Mouse (Mus musculus): Measurements from ENCODE around the gene Rps6ka3.
A peak's percentile ranks its signal among the peaks of the same experiment; 100 is the strongest.

Gene Rps6ka3

GRCm38 (mm10) chrX:159321342-159321741, 111.2 kb downstream of the Rps6ka3 start:
- peak in 1 of 2 experiments; percentile 37 for DNase-seq (ENCODE audit: low spot score in 2 of 2)

- no peak for DNase-seq (ENCODE audit: low spot score in 2 of 2)
Observed at GRCm38 (mm10) chrX:159364506-159364905, 154.4 kb downstream of the Rps6ka3 start.

GRCm38 (mm10) chrX:159371831-159372752, 162.0 kb downstream of the Rps6ka3 start, which contains the start of gene Eif1ax:
Eif1ax (plus strand) TSS chrX:159372178.
- peak; percentile 69 to 71 for DNase-seq (ENCODE audit: low spot score in 2 of 2)

GRCm38 (mm10) chrX:159372753-159373144, 162.6 kb downstream of the Rps6ka3 start:
- no peak for DNase-seq (ENCODE audit: low spot score in 2 of 2)

GRCm38 (mm10) chrX:159387105-159387504, 177.0 kb downstream of the Rps6ka3 start:
- no peak for DNase-seq (ENCODE audit: low spot score in 2 of 2)

GRCm38 (mm10) chrX:159388953-159389352, 178.8 kb downstream of the Rps6ka3 start:
- DNase-seq (ENCODE audit: low spot score in 2 of 2), result no peak

- no peak for DNase-seq (ENCODE audit: low spot score in 2 of 2)
Observed at GRCm38 (mm10) chrX:159390347-159390962, 180.3 kb downstream of the Rps6ka3 start.

GRCm38 (mm10) chrX:159391239-159391638, 181.1 kb downstream of the Rps6ka3 start:
- DNase-seq (ENCODE audit: low spot score in 2 of 2), result no peak

GRCm38 (mm10) chrX:159409253-159409652, 199.1 kb downstream of the Rps6ka3 start:
- DNase-seq (ENCODE audit: low spot score in 2 of 2), result peak in 1 of 2 experiments; percentile 42

- DNase-seq (ENCODE audit: low spot score in 2 of 2), result peak in 1 of 2 experiments; percentile 3
Observed at GRCm38 (mm10) chrX:159414130-159414828, 204.2 kb downstream of the Rps6ka3 start, which contains the start of gene Map7d2. Map7d2 (plus strand) TSS chrX:159414572.

- no peak for DNase-seq (ENCODE audit: low spot score in 2 of 2)
Observed at GRCm38 (mm10) chrX:159414829-159415673, 204.9 kb downstream of the Rps6ka3 start.
